Mouse (Mus musculus): ENCODE data around the gene Irf2bp2.

The Irf2bp2 gene

DNA sequence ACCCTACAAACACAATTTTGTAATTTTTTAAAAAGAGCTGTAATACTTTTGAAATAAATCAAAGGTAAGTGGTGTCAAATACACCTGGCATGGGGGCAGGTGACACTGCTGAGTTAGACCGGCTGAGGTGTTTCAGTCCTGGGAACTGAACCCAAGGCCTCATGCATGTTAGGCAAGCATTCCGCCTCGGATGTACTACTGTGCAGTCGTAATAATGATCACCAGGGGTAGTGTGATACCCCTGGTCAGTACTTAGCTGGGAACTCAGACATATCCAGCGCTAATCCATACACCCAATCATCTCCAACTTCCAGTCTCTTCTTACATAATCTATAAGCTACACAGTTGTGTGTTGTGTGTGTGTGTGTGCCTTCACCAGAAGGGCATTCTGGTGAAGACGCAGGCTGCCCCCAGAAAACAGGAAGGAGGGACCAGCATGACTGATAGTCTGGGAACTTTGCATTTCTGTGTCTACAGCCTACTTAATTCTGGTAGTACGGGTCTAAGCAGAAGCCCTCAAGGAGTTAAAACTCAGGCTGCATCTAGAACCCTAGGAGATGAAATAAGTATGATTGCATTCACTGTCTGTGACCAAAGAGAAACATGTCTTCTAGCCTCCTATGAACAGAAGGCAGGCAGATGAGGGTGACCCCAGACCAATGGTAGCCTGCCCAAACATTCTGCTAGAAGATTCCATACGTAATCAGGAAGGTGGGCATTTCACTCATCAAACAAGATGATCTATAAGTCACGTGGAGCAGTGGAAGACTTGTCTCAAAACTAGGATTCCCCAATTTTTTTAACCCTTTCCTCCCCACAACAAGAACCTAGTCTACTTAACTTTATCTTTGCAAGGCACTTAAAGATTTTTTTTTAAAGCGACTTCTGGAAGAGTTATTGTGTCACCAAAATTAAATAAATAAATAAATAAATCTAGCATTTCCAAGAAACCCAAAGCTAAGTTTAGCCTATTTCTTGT is 6.9 kb downstream of the Irf2bp2 start:
- peak in 1 of 2 experiments; percentile 16 for DNase-seq (ENCODE audit: low spot score in 2 of 2)

DNA sequence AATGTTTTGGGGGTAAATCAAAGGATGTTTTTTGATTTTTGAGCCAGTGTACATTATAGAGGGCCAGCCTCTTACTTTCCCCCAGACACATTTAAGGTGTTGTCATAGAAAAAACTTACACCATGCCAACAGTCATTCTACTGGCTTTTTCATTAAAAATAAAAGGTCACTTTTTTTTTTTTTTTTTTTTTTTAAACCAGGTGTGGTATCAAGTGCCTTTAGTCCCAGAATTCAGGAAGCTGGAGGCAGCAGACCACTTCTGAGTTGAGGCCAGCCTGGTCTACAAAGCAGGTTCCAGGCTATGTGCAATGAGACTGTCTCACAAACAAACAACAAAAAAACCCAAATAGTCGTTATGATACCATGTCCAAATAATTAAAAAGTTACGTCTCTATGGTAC is 7.7 kb downstream of the Irf2bp2 start:
- no peak for DNase-seq (ENCODE audit: low spot score in 2 of 2)

DNA sequence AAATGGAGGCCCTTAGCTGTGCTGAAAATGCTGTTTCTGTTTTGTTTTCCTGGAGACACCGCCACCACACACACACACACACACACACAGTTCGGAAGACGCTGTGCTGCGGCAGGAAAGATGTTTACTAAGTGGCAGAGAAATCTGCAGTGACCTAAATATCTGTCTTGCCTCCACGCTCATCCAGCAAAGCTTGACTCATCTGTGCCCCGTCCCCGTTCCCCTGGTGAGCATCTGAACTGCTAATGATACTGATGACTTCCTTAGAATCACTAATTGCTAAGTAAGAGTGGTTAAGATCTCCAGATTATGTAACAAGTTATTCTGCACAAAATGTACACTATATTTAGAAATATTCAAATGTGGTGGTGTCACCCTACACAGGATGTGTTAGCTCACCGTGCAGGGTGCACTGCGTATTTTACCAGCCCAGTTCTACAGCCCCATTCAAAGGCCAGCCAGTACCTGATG is 8.2 kb downstream of the Irf2bp2 start:
- peak; percentile 28 to 30 for DNase-seq (ENCODE audit: low spot score in 2 of 2)

DNA sequence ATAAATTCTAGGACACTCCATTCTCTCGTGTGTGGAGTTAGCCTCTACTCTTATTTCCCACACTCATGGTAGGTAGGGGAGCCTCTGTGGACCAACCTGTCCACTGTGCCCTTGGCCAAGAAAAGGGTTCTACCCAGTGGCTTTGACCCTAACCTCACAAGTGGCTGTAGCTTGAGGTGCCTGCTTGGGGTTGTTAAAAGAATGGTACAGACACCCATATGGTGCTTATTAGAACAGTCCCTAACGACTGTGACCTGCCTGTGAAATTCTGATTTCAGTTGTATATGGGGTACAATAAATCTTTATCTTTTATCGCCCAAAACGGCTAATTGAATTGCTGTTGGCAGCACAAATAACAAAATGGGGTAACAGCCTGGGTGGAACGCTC is 8.9 kb downstream of the Irf2bp2 start:
- no peak for DNase-seq (ENCODE audit: low spot score in 2 of 2)

DNA sequence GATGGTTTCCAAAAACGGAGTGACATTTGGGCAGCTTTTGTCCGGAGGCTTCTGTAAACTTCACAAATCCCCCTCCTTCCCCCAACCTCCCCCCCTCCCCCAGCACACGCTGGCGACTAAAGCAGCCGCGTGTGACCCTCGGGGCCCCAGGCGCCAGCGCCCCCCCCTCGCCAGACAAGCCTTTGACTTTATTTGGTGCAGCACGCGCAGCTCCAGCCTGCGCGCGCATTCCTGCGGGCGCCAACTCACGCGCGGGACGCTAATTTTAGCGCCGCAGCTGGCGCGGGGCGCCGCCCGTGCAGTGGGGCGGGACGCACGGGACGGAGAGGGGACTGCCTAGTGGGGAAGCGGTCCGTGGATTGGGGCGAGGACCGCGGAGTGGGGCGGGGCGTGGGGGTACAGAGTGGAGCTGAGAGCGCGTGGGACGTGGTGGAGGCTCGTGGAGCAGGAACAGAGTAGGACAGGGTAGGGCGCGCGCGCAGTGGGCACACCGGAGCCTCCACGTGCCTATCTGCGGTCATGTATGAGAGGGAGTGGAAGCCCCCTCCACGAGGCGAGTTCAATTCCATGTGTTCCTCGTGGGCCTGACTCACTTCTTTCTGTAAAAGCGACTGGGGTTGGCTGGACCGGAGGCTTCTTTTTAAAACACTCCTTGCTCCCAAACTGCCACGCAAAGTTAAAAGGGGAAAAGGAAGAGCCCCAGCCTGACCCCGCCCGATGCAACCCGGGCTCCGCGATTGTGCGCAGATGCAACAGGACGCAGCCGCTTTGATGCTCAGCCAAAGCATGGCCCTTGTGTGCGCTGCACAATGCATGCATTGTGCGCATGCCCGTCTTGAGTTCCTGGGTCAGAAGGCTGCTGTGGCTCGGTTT is 9.6 kb downstream of the Irf2bp2 start:
- DNase-seq (ENCODE audit: low spot score in 2 of 2), result peak; percentile 86 to 90

DNA sequence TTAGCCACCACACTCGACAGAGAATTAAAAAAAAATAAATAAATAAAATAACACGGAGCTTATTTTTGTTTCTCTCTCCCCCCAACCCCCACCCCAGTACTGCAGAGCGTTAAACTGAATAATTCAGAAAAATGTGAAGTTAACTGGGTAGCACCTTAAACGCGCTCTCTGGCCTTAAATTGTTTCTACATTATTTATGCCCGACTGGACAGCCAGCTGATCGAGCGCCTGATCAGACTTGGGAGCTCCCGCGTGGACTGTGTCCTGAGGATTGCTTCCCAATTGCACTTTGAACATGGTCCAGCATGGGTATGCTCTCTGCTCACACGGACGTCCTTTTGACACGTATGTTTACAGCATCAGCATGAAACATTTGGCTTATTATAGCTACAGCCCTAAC is 10.3 kb downstream of the Irf2bp2 start:
- DNase-seq (ENCODE audit: low spot score in 2 of 2), result peak; percentile 52 to 56

DNA sequence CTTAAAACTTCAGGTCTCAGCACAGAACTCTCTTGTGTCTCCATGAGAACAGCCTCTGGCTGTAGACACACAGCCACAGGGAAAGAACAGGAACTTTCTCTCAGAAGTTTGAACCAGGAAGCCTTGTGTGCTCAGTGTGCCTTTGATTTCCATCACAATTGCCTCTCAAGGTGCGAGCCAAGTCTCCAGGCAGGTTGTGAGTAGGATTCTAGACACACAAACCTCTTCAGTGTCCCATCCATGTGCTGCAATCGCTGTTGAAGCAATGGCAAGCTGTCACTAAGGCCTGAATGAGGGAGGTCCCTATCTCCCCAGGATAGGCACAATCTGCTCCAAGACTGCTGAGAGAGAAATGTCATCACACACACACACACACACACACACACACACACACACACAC is 10.8 kb downstream of the Irf2bp2 start:
- DNase-seq (ENCODE audit: low spot score in 2 of 2), result peak in 1 of 2 experiments; percentile 21

DNA sequence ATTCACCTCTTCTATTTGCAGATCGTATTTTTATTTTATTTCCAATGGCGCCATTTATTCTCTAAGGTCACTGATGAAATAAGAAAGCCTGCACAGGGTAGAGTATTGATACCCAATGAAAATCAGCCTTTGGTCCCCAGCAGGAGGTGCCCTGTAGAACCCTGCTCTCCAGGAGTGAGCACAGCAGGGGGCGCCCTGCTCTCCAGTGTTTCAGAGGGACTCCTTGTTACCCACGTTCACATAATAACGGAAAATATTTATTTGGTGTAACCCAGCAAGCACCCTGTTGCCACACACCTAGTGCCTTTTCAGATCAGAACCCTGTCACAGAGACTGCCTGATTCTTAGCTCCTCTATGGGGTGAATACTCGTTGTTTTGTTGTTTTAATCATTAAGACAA is 11.3 kb downstream of the Irf2bp2 start:
- peak; percentile 64 to 81 for DNase-seq (ENCODE audit: low spot score in 2 of 2)

DNA sequence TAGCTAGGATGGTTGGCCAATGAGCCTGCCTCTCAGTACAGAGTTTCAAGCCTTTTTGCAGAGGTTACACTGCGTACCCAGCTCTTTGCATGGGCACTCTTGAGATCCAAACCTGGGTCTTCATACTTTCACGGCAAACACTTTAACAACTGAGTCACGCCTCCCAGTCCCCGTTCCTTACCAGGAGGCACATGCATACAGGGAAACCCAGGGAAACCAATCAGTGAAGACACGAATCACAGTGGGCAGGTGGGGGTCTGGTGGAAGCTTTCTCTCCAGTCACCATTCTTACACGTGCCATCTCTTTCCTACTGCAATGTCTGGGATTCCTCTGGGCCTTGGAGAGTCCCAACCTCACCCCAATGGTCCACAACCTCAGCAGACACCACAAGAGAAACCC is 12.1 kb downstream of the Irf2bp2 start:
- DNase-seq (ENCODE audit: low spot score in 2 of 2), result no peak

DNA sequence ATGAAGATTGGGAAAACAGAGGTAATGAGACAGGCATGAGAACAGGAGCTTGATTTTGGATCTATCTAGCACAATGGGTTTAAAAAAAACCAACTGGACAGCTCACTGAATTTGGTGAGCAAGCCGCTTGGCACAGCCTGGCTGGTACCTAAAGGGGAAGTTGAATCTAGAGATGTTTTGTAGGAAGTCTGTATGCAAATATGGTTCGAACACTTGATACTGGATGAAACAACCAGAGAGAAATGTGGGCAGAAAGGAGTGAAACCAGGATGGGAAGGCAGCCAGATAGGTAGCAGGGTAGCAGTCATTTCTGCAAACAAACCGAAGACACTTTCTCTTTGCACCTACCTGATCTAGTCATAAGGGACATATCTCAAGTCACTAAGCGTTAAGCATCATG is 13.0 kb downstream of the Irf2bp2 start:
- no peak for DNase-seq (ENCODE audit: low spot score in 2 of 2)

DNA sequence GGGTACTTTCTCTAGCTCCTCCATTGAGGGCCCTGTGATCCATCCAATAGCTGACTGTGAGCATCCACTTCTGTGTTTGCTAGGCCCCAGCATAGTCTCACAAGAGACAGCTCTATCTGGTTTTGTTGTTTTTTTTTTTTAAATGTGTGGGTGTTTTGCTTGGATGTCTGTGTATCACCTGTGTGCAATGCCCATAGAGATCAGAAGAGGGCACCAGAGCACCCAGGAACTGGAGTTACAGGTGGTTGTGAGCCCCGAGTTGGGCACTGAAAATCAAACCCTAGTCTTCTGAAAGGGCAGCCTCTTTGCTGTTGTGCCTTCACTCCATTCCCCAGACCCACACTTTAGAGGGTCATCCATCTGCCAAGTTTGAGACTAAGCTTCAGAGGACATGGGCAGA is 13.7 kb downstream of the Irf2bp2 start:
- no peak for DNase-seq (ENCODE audit: low spot score in 2 of 2)

DNA sequence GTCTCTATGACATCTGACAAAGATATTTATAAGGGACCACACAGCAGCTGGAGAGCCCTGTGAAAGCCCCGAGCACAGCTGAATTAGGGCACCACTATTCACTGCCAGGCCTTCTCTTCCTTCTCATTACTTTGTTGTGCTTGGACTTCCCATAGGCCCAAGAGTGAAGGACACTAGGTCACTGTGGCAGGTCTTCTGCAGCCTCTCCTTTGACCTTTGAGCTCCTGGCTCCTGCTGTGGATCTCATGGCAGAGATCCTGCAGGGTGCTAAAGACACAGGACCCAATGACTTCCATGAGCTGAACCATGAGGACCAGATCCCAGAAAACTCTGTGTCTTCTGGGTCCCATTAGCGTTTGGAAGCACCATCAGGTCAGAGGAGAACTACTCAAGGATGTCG is 15.1 kb downstream of the Irf2bp2 start:
- DNase-seq (ENCODE audit: low spot score in 2 of 2), result no peak

DNA sequence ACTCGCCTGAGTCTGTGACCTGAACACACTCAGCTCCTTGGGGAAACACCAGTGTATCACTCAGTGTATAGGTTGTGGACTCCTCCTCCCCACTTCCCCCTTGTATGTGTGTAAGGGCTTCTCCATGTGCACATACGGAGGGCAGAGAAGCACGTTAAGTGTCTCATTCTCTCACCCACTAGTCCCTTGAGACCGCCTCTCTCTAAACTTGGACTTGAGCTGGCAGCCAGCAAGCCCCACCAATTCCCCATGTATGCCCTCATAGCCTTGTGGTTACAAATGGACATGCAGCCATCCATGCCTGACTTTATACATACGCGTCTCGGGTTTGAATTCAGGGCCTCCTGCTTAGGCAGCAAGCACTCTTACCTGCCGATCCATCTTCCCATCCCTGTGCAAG is 16.9 kb downstream of the Irf2bp2 start:
- no peak for DNase-seq (ENCODE audit: low spot score in 2 of 2)

DNA sequence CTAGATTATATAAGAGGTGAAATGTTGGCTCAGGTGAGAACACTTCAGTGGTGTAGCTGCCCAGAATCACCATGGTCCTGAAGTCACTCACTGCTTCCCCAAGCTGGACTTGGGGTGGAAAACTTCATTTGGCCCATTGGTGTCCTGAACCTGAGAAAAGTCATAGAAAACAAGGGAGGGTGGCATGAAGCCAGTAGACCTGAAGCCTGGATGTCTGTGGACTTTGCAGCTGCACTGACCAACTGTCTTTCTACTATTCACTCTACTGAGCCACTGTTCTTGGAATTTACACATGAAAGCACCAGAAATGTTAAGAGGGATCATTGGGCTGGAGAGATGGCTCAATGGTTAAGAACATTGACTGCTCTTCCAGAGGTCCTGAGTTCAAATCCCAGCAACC is 17.7 kb downstream of the Irf2bp2 start:
- DNase-seq (ENCODE audit: low spot score in 2 of 2), result no peak

DNA sequence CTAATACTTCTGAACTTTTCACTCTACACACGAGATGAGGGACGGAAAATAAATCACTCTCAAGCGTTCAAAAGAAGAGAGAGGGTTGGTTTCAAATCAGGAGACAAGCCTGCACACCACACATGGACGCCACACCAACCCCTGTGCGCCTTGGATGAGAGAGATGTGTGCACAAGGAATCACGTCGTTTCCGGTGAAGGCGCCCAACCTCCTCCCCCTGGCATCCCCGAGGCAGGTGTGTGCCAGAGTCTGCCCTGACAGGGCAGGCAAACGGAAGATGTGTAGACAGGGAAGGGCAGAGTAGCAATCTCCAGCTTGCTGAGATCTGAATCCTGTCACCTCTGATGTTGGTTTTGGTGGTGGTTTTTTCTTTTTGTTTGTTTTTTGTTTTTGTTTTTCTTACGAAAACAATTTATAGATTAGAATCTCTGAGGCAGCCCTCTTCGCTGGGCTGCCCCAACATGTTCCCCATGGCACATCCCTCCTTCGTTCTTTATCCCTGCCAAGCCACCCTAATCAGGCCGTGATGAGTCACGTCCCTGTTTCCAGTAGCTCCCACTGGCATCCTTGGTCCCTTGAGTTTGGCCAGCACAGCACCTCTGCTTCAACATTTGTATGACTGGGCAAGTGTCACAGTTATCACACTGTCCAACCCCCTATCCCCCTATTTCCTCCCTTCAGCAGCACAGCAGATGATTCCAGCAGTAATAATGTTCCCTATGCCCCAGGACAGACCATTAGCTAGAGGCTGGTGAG is 18.7 kb downstream of the Irf2bp2 start:
- DNase-seq (ENCODE audit: low spot score in 2 of 2), result no peak

DNA sequence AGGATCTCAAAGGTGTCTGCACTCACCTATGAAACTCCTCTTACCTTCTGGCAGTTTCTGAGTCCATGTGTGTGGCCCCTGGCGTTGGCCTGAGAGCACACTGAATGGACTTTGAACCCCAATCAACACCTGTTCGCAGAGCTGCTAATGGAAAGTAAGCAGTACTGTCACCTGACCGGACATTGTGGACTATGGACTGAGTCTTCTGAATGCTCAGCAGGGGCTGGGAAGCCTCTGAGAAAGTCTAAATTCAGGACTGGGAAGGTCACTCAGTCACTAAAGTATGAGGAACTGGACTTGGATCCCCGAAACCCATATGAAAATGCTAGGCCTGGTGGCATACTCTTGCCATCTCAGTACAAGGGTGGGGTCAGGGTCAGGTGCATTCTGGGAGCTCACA is 19.9 kb downstream of the Irf2bp2 start:
- no peak for DNase-seq (ENCODE audit: low spot score in 2 of 2)

DNA sequence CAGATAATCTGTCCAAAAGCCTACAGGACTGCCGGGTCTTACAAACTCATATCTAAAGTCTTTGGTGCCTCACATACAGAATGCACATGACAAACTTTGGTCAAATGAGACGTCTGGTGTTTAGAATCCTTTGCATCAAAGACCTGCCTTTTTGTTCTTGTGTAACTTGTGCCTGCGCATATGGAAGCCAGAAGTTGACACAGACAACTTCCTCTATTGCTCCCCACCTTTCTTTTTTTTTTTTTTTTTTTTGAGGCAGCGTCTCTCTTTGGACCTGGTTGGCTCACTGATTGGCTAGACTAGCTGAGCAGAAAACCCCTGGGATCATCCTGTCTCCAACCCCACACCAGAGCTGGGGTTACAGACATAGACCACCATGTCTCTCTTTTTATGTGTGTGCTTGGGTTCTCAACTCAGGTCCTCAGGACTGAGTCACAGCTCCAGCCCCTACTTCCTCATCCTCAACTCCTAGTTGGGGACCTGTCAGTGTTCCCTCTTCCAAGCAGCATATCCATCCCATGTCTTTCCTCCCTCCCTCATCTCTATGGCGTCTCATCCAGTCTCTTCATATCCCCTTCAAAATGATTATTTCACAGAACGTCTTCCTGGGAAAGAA is 20.6 kb downstream of the Irf2bp2 start:
- no peak for DNase-seq (ENCODE audit: low spot score in 2 of 2)

DNA sequence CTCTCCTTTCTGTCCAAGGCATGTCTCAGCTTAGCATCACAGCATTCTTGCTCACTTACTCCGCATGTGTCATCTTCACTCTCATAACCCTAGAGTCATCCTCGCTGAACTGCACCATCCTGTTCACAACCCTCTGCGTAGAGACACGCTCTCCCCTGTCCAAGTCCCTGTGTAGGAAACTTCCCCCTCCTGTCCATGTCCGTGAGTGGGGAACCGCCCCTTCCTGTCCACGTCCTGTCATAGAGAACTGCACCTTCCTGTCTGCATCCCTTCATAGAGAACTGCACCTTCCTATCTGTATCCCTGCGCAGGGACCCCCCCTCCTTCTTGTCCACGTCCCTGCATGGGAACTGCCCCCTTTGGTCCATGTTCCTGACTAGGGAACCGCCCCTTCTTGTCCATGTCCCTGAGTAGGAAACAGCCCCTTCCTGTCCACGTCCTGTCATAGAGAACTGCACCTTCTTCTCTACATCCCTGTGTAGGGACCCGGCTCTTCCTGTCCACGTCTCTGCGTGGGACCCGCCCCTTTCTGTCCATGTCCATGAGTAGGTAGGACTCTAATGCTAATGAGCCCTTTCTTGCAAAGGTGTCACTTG is 22.6 kb downstream of the Irf2bp2 start:
- DNase-seq (ENCODE audit: low spot score in 2 of 2), result peak in 1 of 2 experiments; percentile 20

DNA sequence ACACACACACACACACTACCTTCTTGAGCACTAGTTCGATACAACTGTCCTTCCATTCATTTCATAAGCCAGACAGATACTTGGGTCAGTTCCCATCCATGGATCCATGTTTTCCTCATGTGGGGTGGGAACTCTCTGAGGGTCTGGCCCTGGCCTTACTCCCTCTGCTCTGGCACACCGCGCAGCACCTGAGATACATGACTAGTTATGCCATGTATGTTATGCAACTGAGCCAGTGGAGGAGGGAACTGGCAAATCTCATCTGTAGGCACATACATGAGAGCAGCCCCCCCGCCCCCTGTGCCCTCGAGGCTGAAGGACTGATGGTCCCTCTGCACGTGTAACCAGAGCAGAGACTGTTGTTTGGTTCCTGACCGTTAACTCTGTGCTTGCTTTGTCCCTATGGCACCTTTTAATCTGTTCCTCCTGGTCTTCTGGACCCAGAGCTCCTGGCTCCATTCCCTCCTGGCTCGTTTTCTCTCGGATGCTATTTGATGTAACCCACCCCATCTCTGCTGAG is 23.2 kb downstream of the Irf2bp2 start:
- DNase-seq (ENCODE audit: low spot score in 2 of 2), result no peak

DNA sequence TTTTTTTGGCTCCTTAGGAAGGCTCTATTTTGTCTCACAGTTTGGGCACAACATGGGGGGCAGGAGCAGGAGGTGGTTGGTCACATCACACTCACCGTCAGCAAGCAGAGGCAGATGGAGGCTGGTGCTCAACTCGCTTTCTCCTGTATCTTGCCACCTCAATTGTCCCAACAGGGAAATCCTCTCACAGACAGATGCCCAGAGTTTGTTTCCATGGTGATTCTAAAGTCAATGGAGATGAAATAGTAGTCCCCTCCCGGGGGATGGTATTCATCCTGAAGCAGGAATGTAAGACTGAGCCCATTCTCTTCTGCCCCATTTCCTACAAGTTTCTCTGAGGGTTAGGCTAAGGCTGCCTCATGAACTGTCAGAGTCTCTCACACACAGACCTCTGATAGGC is 23.7 kb downstream of the Irf2bp2 start:
- DNase-seq (ENCODE audit: low spot score in 2 of 2), result no peak

DNA sequence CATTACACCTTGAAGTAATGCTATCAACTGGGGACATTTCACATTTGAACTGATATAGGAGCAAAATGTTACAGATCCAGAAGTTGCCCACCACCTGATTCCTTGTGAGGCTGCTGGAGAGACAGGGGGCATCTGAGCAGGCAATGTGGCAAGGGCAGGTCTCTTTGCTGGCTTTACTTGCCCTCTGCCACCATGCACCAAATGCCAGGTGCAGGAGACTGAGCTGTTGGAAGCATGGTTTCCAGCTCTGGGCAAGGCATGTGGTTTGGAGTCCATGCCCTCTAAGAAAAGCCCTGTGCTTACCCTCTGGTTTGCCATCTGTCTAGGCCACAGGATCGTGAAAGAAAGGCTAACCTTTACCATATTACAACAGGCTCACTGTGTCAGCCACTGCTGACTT is 24.1 kb downstream of the Irf2bp2 start:
- no peak for DNase-seq (ENCODE audit: low spot score in 2 of 2)

All from heart, adult 9 months (tissue).